Mouse (Mus musculus) spleen, adult 2 months (tissue): ENCODE measurements at regions not wholly inside any gene's neighbourhood (a gene's known extent, or its start where the extent isn't known, plus 50 kb on each side); places are given as distances from the start of the nearest gene placed in this dataset.

ENCODE experiments used
- DNase-seq, 2 experiments: peaks; one replicate each; pipeline versions ENCODE4 v3.0.0 to v3.0.0-alpha.2; 2012 to 2021; ENCODE audit warnings: low spot score in 2 of 2, low read depth in 1 of 2
- H3K27ac ChIP-seq: fragments of 200-500 bp; 2 replicates; pipeline ENCODE4 v1.5.1; 2012; ENCODE audit warnings: low read length, inconsistent platforms; ENCODE audit not compliant: insufficient read depth
- H3K27me3 ChIP-seq: fragments of 200-500 bp; 2 replicates; pipeline ENCODE4 v1.6.1; 2012; ENCODE audit warnings: mild to moderate bottlenecking, moderate library complexity, low read length, inconsistent platforms; ENCODE audit not compliant: control insufficient read depth, insufficient read depth
- H3K36me3 ChIP-seq: fragments of 200-500 bp; 2 replicates; pipeline ENCODE4 v1.6.1; 2012; ENCODE audit warnings: mild to moderate bottlenecking, low read length, inconsistent platforms; ENCODE audit not compliant: control insufficient read depth, insufficient read depth
- H3K4me1 ChIP-seq: fragments of 200-500 bp; 2 replicates; pipeline ENCODE4 v1.6.1; 2011; ENCODE audit warnings: inconsistent platforms; ENCODE audit not compliant: control insufficient read depth, insufficient read depth, insufficient read length
- H3K4me3 ChIP-seq: fragments of 200-500 bp; 2 replicates; pipeline ENCODE4 v1.5.1; 2011; ENCODE audit warnings: mild to moderate bottlenecking, inconsistent platforms; ENCODE audit not compliant: insufficient read depth, insufficient read length; ENCODE audit errors: extremely low read depth
- CTCF ChIP-seq: fragments of 200-500 bp; IDR thresholded peaks from 2 replicates; pipeline ENCODE4 v1.5.1; 2011; ENCODE audit warnings: mild to moderate bottlenecking, inconsistent platforms; ENCODE audit not compliant: insufficient read depth, insufficient read length, insufficient replicate concordance; ENCODE audit errors: extremely low read depth
- POLR2A ChIP-seq: fragments of 200-500 bp; IDR thresholded peaks from 2 replicates; pipeline ENCODE4 v1.6.1; 2011; ENCODE audit warnings: low read depth, low read length, inconsistent platforms
- WGBS: fragments of 180-500 bp; shearing (Covaris S2); methylation state at CpG from one replicate; pipeline ENCODE4 v1.1.7; 2018; 5-methylcytosine and 5-hydroxymethylcytosine counted together

DNA sequence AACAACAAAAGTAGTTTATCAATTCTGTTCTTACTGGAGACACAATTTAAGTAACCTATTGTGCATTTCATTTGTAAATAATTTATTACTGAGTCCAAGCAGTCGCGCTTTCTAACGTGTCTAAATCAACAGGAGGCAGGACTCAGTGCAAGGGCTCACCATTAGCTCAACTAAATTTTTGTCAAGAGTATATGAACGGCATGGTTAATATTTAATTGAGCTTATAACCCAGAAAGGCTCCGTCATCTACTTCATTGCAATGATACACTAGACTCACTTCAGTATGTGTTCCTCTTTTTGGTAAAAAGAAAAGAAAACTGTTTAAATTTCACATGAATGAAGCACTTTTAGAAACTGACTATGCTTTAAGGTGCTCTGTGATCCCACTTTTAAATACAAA is 61.5 kb upstream of the BC052040 start:
- H3K27me3 ChIP-seq = no peaks in the 10 kb centered on the region
- no peak for DNase-seq
- H3K4me1 ChIP-seq = no peaks in the 10 kb centered on the region
- WGBS = 82% methylated on average over 5 of the region's 5 CpGs
- no peak overlapping the region for H3K27ac ChIP-seq
- H3K36me3 ChIP-seq = no peaks in the 10 kb centered on the region
- TF ChIP-seq CTCF (no peak), POLR2A (no peak)
- no peak overlapping the region for H3K4me3 ChIP-seq

GRCm38 (mm10) chr2:115520413-115521139 is 60.9 kb upstream of the BC052040 start:
- TF ChIP-seq CTCF (no peak), POLR2A (no peak)
- Histone ChIP-seq H3K4me1 (no peaks in the 10 kb centered on the region), H3K27ac (no peak overlapping the region), H3K27me3 (no peaks in the 10 kb centered on the region), H3K4me3 (no peak overlapping the region), H3K36me3 (no peaks in the 10 kb centered on the region)
- no peak for DNase-seq
- 63% methylated on average over 10 of the region's 10 CpGs for WGBS

- no peak for DNase-seq
- Histone ChIP-seq H3K4me1 (no peaks in the 10 kb centered on the region), H3K36me3 (no peaks in the 10 kb centered on the region), H3K27ac (no peak overlapping the region), H3K4me3 (no peak overlapping the region), H3K27me3 (no peaks in the 10 kb centered on the region)
- WGBS = 93% methylated on average over 2 of the region's 2 CpGs
- TF ChIP-seq CTCF (no peak), POLR2A (no peak)
Observed at GRCm38 (mm10) chr2:115529878-115530277, 51.6 kb upstream of the BC052040 start.
